Mouse (Mus musculus) skeletal muscle tissue, adult 2 months (tissue): ENCODE data around the gene Htra2.

Experiments used
- DNase-seq: peaks from one replicate; pipeline ENCODE4 v3.0.0-alpha.2; 2012; ENCODE audit warnings: low read depth, low spot score

The Htra2 gene

GRCm38 (mm10) chr6:83004872-83005271, 50.2 kb downstream of the Htra2 start:
- peak; percentile 72 for DNase-seq

DNA sequence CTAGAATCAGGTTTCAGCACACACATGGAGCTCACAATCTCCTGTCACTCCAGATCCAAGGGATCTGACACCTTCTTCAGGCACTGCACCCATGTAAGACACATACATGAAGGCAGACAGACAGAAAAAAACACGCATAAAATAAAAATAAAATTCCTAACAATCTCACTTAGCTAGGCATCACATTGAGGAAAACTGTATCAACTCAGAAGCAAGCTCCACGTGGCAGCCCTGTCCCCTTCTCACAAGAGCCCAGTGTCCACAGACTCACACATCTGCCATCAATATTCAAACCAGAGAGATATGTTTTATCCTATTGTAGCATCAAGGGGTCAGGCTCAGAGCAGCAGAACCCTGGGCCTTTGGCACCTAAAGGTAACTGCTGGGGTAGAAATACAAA, 50.8 kb downstream of the Htra2 start:
- DNase-seq, result no peak

DNA sequence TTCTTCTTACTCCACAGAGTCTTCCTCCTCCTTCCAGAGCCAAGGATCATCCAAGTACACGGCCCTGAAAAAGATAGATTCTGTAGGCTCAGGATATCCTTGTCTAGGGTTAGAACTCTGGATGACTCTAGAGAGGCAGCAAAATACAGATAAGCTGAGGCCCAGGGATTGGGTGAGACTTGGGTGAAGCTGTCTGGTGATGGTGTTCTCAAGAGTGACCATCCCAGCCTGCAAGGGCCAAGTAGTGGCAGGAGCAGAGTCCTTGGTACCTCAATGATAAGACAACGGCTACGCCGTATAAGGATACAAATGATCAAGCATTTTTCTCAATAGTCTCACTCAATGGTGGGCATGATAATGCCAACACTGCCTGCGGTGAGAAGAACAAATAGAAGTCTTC, 51.2 kb downstream of the Htra2 start:
- no peak for DNase-seq

- DNase-seq, result no peak
Observed at GRCm38 (mm10) chr6:83003082-83003481, 52.0 kb downstream of the Htra2 start.
